Mouse (Mus musculus): Measurements from ENCODE around the gene Csmd2.

Csmd2 gene

GRCm38 (mm10) chr4:128142279-128142678, 154.6 kb downstream of the Csmd2 start:
- DNase-seq, result peak; percentile 87 to 93

DNA sequence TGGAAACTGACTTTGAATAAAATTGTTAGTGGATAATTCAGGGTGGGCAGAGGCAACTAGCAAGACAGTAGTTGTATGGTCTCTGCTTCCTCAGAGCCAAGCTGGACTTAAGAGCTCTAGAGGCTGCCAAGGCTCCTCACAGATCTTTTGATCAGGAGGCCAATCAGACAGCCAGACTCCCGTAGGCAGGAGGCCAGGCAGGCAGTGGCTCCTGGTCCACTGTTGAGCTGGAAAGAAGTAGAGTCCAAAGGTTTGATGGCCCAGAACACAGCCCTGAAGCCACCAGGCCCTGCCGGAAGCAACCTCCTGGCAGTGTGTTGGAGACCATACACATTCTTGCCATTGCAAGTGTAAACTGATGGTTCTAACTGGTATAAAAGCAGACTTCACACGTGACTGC, 155.5 kb downstream of the Csmd2 start:
- DNase-seq, result peak; percentile 73 to 88

DNA sequence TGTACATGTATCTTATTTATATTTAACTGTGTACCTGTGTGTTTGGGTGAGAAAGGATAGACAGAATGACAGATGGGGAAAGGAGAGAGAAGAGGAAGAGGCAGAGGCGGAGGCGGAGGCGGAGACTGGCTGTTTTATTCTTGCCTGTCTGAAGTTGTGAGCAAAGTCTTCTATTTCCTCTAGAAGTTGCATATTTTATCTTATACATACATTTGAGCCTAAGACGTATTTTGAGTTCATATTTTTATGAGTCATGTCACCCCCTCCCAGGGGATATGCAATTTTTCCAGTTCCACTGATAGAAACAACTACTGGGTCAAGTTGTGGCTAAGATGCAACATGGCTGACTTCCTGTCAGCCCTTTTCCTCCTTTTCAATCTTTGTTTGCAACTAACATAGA, 161.9 kb downstream of the Csmd2 start:
- no peak for DNase-seq

DNA sequence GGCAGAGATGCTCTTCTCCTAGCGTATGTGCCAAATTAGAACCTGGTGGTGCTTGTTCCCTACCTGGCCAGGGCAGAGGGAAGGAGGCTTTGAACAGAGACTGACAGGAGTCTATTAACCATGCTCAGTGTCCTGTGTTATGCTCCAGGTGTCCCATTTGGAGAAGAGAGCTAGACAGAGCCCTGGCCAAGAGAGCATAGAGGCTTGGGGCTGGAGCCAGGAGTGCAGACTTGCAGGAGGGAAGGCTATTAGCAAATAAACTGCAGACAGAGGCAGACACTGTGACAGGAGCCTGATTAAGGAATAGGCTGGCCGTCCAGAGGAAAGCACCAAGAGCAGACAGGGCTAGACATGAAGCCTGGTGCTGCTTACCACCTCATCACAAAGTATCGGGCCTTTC, 164.4 kb downstream of the Csmd2 start:
- DNase-seq, result peak in 1 of 2 experiments; percentile 75

- peak; percentile 51 to 63 for DNase-seq
These were observed 165.5 kb downstream of the Csmd2 start for GRCm38 (mm10) chr4:128153144-128153543.

GRCm38 (mm10) chr4:128155226-128155625, 167.6 kb downstream of the Csmd2 start:
- DNase-seq, result peak in 1 of 2 experiments; percentile 10

- no peak for DNase-seq
These were observed 173.0 kb downstream of the Csmd2 start for GRCm38 (mm10) chr4:128160656-128161055.

GRCm38 (mm10) chr4:128170181-128170580, 182.5 kb downstream of the Csmd2 start:
- no peak for DNase-seq

DNA sequence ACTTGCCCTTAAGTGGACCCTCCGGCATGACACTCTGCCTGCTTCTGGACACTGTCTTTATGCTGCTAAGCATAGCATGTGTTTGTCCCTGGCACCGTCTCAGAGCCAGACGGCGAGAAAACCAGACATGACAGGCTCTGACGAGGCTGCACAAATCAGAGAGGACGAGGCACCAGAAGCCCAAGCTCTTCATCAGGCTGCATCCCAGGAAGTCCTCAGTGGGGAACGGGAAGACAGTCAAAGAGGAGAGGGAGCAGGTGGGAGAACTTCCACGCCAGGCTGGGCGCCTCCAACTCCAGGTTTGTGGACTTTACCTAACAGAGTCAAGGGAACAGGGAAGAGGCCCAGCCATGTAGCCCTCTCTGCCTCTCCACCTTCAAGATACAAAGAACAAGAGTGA, 183.6 kb downstream of the Csmd2 start:
- DNase-seq, result peak; percentile 90 to 95

DNA sequence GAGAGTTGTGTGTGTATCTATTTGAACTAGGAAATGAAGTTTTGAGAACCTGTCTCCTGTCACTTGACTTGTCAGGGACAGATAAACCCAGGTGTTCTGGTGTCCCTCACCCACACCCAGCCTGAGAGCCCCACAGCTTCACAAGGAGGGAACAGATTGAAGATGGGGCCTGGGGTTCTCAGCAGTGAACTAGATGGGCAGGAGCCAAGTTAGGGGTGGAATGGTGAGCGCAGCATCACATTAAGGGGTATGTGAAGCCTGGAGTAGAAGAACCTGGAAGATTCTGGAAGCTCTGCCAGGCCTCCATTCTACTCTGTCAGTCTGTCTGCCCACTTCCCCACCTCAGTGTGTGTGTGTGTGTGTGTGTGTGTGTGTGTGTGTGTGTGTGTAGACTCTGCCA, 184.0 kb downstream of the Csmd2 start:
- DNase-seq, result peak; percentile 72 to 74

GRCm38 (mm10) chr4:128178974-128179373, 191.3 kb downstream of the Csmd2 start:
- no peak for DNase-seq

GRCm38 (mm10) chr4:128179581-128179980, 191.9 kb downstream of the Csmd2 start:
- DNase-seq, result peak; percentile 70 to 78

DNA sequence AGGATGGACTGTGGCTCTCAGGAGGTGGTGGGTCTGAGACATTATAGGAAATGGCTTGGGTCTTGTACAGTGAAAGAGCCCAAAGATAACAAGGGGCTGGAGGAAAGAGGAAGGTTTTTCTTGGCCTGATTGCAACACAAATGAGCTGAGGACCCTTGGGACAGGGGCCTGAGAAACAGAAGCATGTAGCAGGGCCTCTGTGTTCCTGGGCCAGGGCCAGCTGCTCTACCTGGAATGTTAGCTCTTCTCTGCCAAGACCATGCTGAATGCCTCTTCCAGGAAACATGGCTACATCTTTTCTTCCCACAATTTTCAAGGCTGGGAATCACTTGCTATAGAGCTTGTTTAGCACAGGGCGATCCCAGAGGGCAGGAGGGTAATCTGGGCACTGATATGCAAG, 197.1 kb downstream of the Csmd2 start:
- DNase-seq, result peak; percentile 58 to 65

GRCm38 (mm10) chr4:128194454-128194853, 206.8 kb downstream of the Csmd2 start:
- no peak for DNase-seq

DNA sequence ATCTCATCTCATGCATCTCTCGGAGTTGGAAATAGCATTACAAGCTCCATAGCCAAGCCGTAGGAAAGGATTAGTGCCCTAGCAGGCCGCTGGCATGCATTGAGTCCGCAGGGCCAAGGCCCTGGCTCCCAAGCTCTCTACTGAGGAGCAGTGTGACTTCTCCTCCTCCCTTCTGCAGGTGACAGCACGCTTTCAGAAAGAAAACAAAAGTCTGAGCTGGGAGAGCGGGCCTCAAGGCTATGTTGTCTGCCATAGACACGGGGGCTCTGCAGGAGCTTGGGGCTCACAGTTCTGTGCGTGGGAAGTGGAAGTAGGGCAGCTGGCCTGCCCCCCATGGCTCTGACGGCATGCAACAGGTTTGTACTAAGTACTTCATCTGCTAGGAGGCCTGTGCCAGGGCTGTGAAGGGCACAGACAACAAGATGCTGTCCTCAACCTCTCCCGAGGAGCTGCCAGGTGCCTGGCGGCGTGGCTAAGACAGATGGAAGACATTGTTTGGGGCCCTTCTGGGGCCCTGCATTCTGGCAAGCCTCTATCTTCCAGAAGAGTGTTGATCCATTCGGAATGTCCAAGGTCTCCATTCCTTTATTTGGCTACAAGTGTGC, 230.4 kb downstream of the Csmd2 start:
- peak; percentile 94 to 96 for DNase-seq

DNA sequence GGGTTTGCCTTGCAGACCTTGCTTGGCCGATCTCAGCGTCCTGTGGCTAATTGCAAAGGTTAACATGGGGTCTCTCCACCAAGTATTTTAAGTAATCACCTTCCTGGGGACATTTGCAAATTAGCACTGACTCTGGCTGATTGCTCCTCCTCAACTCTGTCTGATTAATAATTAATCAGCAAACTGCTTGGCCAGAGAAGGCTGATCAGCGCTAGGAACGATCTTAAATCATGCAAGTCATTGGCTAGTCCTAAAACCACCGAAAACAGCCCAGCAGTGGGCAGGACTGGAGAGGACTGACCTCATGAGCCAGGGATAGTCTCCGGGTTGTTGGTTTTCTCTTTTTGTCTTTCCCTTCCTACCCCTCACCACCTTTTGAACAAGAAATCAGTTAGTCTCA, 236.8 kb downstream of the Csmd2 start:
- DNase-seq, result no peak

DNA sequence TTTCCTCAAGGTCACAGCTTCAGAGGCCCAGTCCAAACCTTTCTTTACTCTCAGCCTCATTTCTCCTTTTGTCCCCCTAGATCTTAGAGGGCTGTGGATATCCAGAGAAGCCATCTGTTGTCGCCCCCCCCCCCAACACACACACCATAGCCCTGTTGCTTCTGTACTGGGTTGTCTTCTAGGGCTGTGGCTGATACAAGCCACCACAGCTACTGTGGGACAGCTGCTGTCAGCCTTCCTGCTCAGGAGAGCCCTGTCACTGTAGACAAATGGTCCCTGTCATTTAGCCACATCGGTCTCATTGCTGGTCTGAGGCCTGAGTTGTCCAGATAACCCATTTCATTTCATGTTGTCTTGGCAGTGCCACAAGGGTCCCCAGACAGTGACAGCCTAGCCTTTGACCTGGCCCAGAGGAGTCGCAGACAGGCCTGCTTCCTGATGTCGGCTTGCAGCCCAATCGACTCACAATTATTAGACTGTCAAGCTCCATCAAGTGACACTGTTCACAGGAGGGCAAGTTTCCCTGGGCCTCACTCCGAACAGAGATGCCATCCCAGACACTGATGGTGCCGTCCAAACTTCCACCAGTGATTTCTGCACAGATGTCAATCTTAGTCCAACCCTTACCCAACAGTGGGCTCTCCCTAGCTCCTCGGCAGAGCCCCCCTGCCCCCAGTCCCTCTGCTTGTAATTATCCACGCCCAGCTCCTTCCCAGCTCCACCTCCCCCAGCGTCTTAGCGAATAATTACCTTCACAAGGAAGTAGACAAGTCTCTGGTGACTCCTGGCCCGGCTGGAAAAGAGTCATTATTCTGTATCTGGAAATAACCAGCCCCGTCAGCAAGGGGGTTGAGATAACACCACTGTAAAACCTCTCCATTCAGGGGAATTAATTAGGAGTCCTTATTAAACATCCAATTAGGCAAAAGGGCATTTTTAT, 240.0 kb downstream of the Csmd2 start:
- DNase-seq, result no peak

DNA sequence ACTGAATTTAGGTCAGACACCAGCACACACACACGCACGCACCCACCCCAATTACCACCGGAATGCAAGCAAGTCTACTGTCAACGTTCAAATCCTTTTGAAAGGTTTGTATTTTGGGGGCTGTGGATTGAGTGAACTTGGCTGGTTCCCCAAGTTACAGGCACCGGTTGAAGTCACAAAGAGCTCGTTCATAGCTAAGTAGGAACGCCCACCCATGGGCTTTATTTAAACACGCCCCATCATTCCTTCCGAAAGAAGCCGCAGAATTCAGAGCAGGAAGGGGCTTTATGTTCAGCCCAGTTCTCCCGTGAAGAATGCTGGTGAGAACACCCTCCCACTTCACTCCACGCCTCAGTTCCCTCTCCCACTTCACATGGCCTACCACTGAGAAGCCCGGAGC, 245.8 kb downstream of the Csmd2 start:
- no peak for DNase-seq

- DNase-seq, result peak; percentile 53 to 56
These were observed 251.5 kb downstream of the Csmd2 start for GRCm38 (mm10) chr4:128239113-128239512.

DNA sequence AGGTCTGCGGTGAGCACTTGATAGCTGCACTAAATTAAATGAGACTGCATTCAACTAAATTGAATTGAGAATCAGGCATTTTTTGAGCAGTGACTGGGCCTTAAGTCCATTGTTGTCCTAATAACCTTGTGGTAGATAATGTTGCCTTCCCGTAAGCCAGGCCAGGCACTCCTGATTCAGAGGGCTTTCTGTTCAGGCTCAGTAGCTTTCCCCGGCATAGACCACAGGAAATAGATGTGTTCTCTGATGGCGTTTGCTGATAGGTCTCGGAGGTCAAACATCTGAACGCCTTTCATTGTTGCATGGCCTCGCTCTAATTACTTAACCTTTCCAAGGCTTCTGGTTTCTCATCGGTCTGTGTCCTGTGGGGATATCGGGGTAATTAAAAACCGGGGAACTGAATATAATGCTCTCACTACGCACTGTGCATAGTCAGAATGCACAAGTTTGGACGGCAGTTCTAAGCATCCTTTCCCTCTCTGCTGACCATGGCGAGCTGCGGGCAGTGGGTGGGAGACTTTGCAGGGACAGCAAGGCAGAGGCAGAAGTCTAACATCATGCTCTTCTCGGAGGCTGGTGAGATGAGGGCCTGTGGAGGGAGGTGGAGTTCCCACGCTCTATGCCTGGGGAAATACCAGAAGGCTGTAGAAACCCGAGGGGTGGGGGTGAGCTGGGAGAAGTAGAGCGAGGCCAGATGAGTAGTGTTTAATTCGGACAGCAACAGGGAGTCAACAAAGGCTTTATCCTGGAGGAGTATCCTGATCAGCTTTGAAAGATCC, 253.6 kb downstream of the Csmd2 start:
- no peak for DNase-seq

DNA sequence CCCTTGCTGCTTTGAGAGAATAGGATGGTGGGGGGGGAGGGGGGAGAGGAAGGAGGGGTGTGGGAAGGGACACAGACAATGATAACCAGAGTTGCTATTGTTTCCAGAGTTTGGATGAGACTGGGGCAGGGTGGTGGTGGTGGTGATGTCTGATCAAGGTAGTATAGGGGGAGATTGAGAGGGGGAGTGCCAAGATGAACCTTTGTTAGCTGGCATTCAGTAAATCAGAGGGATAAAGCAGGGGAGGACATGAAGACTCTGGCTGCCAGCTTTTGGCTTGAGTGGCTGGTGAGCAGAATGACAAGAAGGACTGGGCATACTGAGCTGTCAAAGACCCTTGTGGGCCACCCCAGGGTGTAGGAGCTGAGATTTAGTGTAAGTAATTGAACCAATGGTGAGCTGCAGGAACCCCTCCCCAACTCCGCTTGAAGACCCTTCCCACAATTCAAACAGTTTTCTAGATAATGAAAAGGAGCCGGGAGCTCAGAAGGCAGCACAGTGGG, 254.2 kb downstream of the Csmd2 start:
- no peak for DNase-seq

DNA sequence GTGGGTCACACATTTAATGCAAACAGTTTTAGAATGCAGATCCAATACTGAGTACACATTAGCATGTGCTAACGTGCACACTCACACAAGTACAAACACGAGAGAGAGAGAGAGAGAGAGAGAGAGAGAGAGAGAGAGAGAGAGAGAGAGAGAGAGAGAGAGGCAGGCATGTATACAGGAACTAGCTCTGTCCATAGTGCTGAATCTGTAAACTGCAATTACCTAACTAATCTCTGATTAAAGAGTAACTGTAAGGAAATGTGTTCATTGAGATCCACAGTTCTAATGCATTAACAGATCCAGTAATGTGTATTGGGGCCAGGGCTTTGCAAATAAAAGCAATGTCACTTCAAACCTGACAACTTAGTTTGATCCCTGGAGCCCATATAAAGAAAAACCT, 257.5 kb downstream of the Csmd2 start:
- no peak for DNase-seq

- DNase-seq, result peak; percentile 55 to 60
These were observed 261.0 kb downstream of the Csmd2 start for GRCm38 (mm10) chr4:128248676-128249075.
